Mouse (Mus musculus) urinary bladder, postnatal 4 days (tissue): Measurements from ENCODE around the gene Tspan31.
"Not testable (repeated sequence)": the region's sequence is repeated elsewhere in the genome, so short reads cannot be mapped to it uniquely, and the experiment has no call there.

Experiments used
- DNase-seq, 2 experiments: peaks; one replicate each; pipeline ENCODE4 v3.0.0; 2021 to 2022; ENCODE audit warnings: low spot score in 2 of 2

Tspan31 gene

DNA sequence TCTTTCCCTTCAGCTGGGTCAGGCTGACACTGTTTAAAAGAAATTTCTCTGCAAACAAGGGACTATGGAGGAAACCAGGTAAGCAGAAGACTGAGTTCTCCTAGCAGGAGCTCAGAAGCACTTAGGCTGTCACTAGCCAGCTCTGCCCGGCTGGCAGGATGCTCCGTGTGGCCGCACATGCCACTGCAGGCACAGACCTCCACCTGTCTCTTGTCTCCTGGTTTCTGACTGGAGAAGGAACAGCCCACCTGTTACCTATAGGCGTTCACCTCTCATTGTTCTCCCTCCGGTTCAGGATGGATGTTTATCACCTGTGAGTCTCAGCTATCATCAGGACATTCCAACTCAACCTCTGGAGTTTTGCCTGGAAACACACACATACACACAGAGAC lies 13.8 kb upstream of the Tspan31 start:
- no peak for DNase-seq

GRCm38 (mm10) chr10:127083292-127083914 lies 13.3 kb upstream of the Tspan31 start:
- no peak for DNase-seq

DNA sequence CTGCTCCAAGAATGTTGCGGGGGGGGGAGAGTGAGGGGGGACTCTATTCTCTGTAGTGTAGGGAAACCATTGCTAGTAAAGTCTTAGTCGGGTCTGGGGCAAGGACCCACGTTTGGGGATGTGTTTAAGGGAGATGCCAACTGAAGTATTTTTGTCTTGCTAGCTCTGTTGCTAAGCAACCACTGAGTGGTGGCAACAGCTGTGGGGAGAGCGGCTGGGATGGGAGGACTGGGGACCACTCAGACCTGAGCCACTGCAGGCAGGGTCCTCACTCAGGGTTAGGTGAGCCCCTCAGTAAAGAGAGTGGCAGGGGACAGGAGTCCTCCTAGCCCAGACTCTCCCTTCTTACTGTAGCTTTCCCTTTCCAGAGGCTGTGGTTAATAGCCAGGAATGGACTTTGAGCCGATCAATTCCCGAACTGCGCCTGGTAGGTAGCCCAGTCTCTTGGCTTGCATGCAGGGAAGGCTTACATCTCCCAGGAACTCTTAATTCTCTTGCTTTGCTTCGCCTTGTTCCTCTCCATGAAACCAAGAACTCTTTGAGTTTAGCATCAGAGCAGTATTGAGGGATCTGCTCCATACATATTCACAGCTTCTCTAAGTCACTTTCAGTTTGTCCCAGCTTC lies 12.0 kb upstream of the Tspan31 start:
- no peak for DNase-seq

DNA sequence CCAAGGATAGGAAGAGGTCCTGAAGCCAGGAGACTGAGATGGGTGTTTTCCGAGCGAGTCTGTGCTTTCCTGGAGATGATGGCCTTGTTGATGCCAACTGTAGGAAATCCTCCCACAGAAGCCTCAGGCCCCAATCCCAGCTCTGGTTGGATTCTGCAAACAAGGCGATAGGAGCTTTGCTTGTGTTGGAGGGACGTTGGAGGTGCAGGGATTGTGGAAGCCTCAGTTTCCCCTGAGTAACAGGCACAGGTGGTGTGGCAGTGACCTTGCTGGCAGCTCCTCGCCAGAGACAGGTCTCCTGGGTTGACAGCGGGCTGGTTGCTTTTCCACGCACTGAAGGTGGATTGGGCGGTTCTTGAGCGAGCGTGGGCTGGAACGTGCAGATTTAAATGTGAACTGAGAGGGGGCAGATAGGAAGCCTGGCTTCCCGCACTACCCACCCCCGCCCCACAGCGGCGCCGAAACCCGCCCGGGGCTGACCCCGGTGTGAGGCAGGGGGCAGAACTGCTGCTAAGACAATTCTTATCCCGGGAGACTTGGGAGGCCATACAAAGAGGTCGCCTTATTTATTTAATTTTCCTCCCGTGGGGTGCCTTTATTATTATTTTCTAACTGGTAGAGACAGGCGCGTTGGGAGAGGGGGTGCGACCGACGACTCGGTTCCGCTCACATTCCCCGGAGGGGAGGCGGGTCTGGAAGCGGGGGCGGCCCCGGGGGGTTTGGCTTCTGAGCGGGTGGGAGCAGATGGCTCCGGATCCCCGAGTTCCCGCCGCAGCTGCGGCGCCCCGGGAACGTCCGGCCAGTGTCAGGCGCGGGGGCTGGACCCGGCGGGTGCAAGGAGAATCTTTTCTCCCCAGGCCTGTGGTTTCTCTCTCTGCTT lies 11.1 kb upstream of the Tspan31 start:
- no peak for DNase-seq

- DNase-seq = no peak
These were observed 9.8 kb upstream of the Tspan31 start for GRCm38 (mm10) chr10:127079665-127080391.

GRCm38 (mm10) chr10:127078677-127079575 lies 8.9 kb upstream of the Tspan31 start:
- DNase-seq = no peak

DNA sequence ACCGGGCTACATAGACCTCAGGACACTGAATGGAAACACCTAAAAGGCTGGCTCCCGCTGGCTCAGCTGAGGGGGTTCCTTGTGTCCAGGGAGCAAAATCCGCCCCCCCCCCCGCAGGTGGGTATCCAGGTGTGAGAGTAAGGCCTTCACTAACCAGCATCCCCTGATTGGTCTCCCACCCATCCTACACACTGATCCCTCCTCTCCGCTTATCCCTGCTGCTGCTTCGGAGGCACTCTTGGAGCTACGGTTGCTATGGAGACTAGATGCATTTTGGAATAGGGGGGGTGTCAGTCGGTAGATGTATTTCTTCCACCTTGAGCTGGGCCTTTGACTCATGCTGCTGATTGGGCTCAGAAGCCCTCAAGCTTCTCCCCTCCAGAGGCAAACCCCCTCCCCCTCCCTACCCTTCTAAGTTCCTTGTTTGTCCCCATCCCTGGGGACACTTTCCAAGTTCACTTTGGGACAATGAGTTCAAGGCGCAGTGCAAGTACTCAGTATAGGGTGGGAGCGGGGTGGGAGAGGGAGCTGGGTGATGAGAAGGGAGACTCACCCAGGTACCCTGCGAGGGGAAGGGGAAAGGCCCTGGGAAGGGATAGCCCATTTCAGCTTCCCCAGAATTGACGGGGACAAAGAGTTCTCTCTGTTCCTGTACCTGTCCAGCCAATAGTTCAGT lies 8.1 kb upstream of the Tspan31 start:
- DNase-seq = no peak

- no peak for DNase-seq
These were observed 7.5 kb upstream of the Tspan31 start for GRCm38 (mm10) chr10:127077515-127077914.

DNA sequence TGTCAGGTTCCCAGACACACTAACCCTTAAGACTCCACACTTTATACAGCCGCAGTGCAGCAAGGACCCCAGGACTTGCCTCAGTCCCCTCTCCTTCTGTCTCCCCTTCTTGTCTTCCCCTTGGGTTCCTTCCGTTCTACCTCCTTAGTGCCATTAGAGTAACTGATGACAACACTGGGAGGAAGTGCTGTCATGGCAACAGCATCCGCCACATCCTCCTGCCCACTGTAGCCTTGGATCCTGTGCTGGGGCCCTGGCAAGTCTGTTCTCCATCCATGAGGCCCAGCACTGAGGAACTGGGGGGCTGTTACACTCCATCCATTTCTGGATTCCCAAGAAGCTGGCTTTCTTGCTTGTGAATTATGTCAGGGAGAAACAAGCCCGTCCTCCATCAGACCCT lies 6.0 kb upstream of the Tspan31 start:
- DNase-seq = no peak

GRCm38 (mm10) chr10:127075651-127076050 lies 5.6 kb upstream of the Tspan31 start:
- DNase-seq = no peak

- no peak for DNase-seq
These were observed 5.0 kb upstream of the Tspan31 start, which contains the start of gene Agap2 for GRCm38 (mm10) chr10:127075080-127075479. Agap2 (plus strand) TSS chr10:127075284.

- DNase-seq = no peak
These were observed 3.9 kb upstream of the Tspan31 start for GRCm38 (mm10) chr10:127073981-127074380.

- DNase-seq = not testable (repeated sequence)
These were observed 2.9 kb upstream of the Tspan31 start for GRCm38 (mm10) chr10:127072969-127073368.

GRCm38 (mm10) chr10:127072270-127072669 lies 2.2 kb upstream of the Tspan31 start:
- DNase-seq = not testable (repeated sequence)

GRCm38 (mm10) chr10:127071203-127071602 lies 1.1 kb upstream of the Tspan31 start:
- no peak for DNase-seq

- DNase-seq = no peak
These were observed 529 bp downstream of the Tspan31 start for GRCm38 (mm10) chr10:127069281-127070189.

DNA sequence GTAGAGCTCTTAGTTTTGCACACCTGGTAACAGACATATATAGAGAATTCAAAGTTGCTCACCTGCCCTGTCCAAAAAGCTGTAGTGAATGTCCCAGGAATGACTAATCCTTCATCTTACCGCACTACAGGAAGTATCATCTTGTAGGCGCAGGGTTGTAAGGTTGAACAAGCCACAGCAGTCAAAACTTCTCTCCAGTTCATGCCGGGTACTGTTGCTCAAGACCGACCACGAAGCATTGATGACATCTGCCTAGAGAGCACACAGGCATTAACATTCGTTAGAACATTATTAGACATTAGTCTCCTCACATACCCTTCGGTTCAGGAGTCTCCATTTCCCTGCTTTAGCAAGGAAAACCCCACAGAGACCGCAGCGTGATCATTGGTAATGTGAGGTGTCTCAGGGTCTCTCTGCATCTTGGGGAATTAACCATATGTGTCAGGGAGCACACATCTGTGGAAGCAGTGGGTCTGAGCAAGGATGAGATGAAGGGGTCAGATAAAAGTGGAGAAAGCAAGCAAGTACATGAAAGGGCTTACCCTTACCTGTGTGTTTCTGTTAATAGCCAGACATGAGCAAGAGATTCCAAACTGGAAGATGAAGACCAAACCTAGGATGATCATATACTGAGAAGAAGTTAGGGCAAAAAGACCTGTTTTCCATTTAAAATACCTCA lies 1.6 kb downstream of the Tspan31 start:
- DNase-seq = no peak

DNA sequence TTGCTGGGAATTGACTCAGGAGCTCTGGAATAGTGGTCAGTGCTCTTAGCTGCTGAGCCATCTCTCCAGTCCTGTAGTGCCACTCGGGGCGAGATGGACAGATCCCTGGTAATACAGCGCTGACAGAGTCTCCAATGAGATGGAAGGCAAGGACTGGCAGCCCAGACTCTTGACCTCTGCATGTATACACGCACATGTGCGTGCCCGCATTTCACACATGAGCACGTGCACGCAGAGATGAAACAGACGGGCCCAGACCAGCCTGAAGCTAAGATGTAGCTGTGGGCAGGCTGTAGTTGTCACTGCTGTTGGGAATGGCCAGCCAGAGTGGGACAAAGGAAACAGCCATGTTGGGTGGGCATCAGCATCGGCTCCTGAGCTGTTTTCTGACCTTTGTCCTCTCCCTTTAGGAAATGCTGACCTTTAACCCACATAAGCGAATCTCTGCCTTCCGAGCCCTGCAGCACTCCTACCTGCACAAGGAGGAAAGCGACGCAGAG lies 3.5 kb downstream of the Tspan31 start:
- DNase-seq = no peak

GRCm38 (mm10) chr10:127065981-127066380 lies 4.1 kb downstream of the Tspan31 start:
- DNase-seq = no peak
